Mouse (Mus musculus): ENCODE data around the gene Nup107. TPM values are rescaled to one million over a fixed set of nuclear protein-coding genes. Genes with fewer than 3 reads are reported as not detected.
"Not testable (repeated sequence)": the region's sequence is repeated elsewhere in the genome, so short reads cannot be mapped to it uniquely, and the experiment has no call there.

The Nup107 gene
- polyA plus RNA-seq, 1 experiment from 2014 or later, result 33.7 TPM

GRCm38 (mm10) chr10:117718161-117719119, 74.1 kb downstream of the Nup107 start:
- Histone ChIP-seq H3K4me2 (no peak overlapping the region), H3K36me3 (replicated peaks) (no peaks in the 10 kb centered on the region), H3K4me1 (no peaks in the 10 kb centered on the region), H3K9me3 (no peaks in the 10 kb centered on the region), H3K4me3 (no peak overlapping the region), H3K9ac (no peak overlapping the region), H3K27ac (no peak overlapping the region), H3K27me3 (replicated peaks) (no peaks in the 10 kb centered on the region)
- no peak for ATAC-seq (replicated peaks)
- WGBS, result 67% methylated on average over 19 of the region's 19 CpGs

DNA sequence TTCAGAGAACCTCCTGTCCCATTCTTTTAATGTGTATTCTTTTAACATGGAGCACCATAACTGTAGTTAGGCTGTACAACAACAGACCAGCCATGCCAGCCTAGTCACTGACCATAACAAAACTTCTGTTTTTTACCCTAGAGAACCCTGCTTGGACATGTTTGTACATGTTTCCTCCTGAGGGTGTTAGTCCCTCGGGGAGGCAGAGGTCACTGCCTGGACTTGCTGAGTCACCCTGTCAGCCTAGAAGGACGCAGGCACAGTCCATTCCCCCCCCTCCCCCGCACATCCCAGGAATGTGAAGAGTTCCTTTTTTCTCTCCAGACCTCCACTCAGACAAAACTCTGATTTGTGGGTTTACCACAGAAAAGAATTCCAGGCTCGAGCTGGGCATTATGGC, 74.9 kb downstream of the Nup107 start:
- no peak for ATAC-seq (replicated peaks)
- Histone ChIP-seq H3K9me3 (no peaks in the 10 kb centered on the region), H3K4me3 (no peak overlapping the region), H3K36me3 (replicated peaks) (no peaks in the 10 kb centered on the region), H3K9ac (no peak overlapping the region), H3K27me3 (replicated peaks) (no peaks in the 10 kb centered on the region), H3K4me1 (no peaks in the 10 kb centered on the region), H3K4me2 (no peak overlapping the region), H3K27ac (no peak overlapping the region)
- WGBS, result 14% methylated on average over 4 of the region's 4 CpGs

GRCm38 (mm10) chr10:117716686-117717085, 75.8 kb downstream of the Nup107 start:
- H3K27ac ChIP-seq, result no peak overlapping the region
- ATAC-seq (replicated peaks), result no peak
- WGBS, result 78% methylated on average over 3 of the region's 3 CpGs
- no peaks in the 10 kb centered on the region for H3K4me1 ChIP-seq
- no peaks in the 10 kb centered on the region for H3K36me3 ChIP-seq (replicated peaks)
- H3K4me3 ChIP-seq, result no peak overlapping the region
- H3K27me3 ChIP-seq (replicated peaks), result no peaks in the 10 kb centered on the region
- no peaks in the 10 kb centered on the region for H3K9me3 ChIP-seq
- no peak overlapping the region for H3K9ac ChIP-seq
- no peak overlapping the region for H3K4me2 ChIP-seq

- 93% methylated on average over 1 of the region's 1 CpGs for WGBS
- ATAC-seq (replicated peaks); H3K9ac ChIP-seq; H3K27me3 ChIP-seq (replicated peaks); H3K4me3 ChIP-seq; H3K9me3 ChIP-seq; H3K4me1 ChIP-seq; H3K27ac ChIP-seq; H3K36me3 ChIP-seq (replicated peaks); H3K4me2 ChIP-seq: not testable (repeated sequence)
Measured at GRCm38 (mm10) chr10:117715654-117716053, 76.9 kb downstream of the Nup107 start.

- Histone ChIP-seq H3K27me3 (replicated peaks) (no peaks in the 10 kb centered on the region), H3K9ac (no peak overlapping the region), H3K27ac (no peak overlapping the region), H3K4me1 (peaks cover 6% of the 10 kb centered on the region), H3K9me3 (no peaks in the 10 kb centered on the region), H3K36me3 (replicated peaks) (no peaks in the 10 kb centered on the region), H3K4me2 (no peak overlapping the region), H3K4me3 (no peak overlapping the region)
- WGBS, result 83% methylated on average over 4 of the region's 4 CpGs
- no peak for ATAC-seq (replicated peaks)
Measured at GRCm38 (mm10) chr10:117714928-117715500, 77.5 kb downstream of the Nup107 start.

GRCm38 (mm10) chr10:117714048-117714545, 78.4 kb downstream of the Nup107 start:
- Histone ChIP-seq H3K9ac (no peak overlapping the region), H3K27ac (no peak overlapping the region), H3K4me3 (no peak overlapping the region), H3K4me1 (peaks cover 11% of the 10 kb centered on the region), H3K36me3 (replicated peaks) (no peaks in the 10 kb centered on the region), H3K4me2 (no peak overlapping the region), H3K9me3 (no peaks in the 10 kb centered on the region), H3K27me3 (replicated peaks) (no peaks in the 10 kb centered on the region)
- no peak for ATAC-seq (replicated peaks)
- WGBS, result 82% methylated on average over 3 of the region's 3 CpGs

GRCm38 (mm10) chr10:117713466-117713865, 79.0 kb downstream of the Nup107 start:
- no peak for ATAC-seq (replicated peaks)
- 95% methylated on average over 8 of the region's 8 CpGs for WGBS

DNA sequence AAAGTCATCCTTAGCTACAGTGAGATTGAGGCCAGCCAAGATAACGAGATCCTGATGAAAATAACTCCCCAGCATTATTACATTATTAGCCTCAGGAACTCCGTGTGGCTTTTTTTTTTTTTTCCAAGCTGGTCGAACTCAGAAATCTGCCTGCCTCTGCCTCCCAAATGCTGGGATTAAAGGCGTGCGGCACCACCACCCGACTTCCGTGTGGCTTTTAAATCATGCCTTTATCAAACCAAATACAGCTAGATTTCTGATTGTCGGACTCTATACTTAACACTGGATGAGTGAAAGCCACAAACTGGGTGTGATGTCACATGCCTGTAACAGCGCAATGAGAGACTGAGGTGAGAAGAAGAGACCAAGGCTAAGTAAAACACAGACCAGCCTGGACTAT, 79.6 kb downstream of the Nup107 start:
- H3K27me3 ChIP-seq (replicated peaks), result no peaks in the 10 kb centered on the region
- no peaks in the 10 kb centered on the region for H3K36me3 ChIP-seq (replicated peaks)
- 93% methylated on average over 9 of the region's 9 CpGs for WGBS
- H3K4me1 ChIP-seq, result peaks cover 17% of the 10 kb centered on the region
- no peak overlapping the region for H3K4me2 ChIP-seq
- no peak for ATAC-seq (replicated peaks)
- no peak overlapping the region for H3K9ac ChIP-seq
- no peaks in the 10 kb centered on the region for H3K9me3 ChIP-seq
- no peak overlapping the region for H3K27ac ChIP-seq
- H3K4me3 ChIP-seq, result no peak overlapping the region

More at GRCm38 (mm10) chr10:117713466-117713865, 79.0 kb downstream of the Nup107 start:
- no peak overlapping the region for H3K9ac ChIP-seq
- H3K27ac ChIP-seq, result no peak overlapping the region
- no peaks in the 10 kb centered on the region for H3K9me3 ChIP-seq
- H3K4me3 ChIP-seq, result no peak overlapping the region
- H3K4me1 ChIP-seq, result peaks cover 17% of the 10 kb centered on the region
- H3K4me2 ChIP-seq, result no peak overlapping the region
- no peaks in the 10 kb centered on the region for H3K27me3 ChIP-seq (replicated peaks)
- no peaks in the 10 kb centered on the region for H3K36me3 ChIP-seq (replicated peaks)

DNA sequence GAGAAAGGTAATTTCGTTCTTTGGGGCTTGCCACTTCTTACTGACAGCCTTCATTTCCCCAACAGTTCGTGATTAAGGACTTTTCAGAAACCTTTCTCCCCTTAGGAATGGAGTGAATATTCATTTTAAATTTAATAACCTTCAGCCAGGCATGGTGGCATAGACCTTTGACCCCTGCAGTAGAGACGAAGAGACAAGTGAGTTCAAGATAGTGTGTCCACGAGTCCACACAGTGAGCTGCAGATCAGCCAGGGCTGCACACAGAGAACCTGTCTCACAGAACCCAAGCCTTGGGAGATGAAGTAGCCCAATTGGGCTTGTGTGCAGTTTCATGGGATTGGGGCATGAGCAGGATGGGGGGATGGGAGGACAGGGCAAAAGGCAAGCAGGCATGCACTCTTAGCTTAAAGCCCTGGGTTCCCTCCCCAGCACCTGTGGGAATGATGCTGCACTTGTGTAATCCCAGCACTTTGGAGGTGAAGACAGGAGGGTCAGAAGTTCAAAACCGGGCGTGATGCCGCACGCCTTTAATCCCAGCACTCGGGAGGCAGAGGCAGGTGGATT, 80.2 kb downstream of the Nup107 start:
- H3K9me3 ChIP-seq, result no peaks in the 10 kb centered on the region
- H3K36me3 ChIP-seq (replicated peaks), result 0 out of 2 replicates have a peak, but pooled peaks cover 3% of the 10 kb centered on the region
- H3K4me1 ChIP-seq, result peaks cover 17% of the 10 kb centered on the region
- no peak overlapping the region for H3K4me2 ChIP-seq
- H3K9ac ChIP-seq, result no peak overlapping the region
- no peak for ATAC-seq (replicated peaks)
- H3K27me3 ChIP-seq (replicated peaks), result no peaks in the 10 kb centered on the region
- WGBS, result 87% methylated on average over 9 of the region's 9 CpGs
- H3K27ac ChIP-seq, result no peak overlapping the region
- no peak overlapping the region for H3K4me3 ChIP-seq

GRCm38 (mm10) chr10:117711408-117711807, 81.1 kb downstream of the Nup107 start:
- Histone ChIP-seq H3K27me3 (replicated peaks) (no peaks in the 10 kb centered on the region), H3K4me1 (peaks cover 22% of the 10 kb centered on the region), H3K4me3 (peak overlapping the region; percentile 99), H3K9me3 (no peaks in the 10 kb centered on the region), H3K36me3 (replicated peaks) (peaks cover 9% of the 10 kb centered on the region; the same call in 1 of the 2 replicates), H3K9ac (peak overlapping the region; percentile 100; the same call in 1 of the 2 replicates), H3K27ac (no peak overlapping the region), H3K4me2 (peak overlapping the region; percentile 61)
- ATAC-seq (replicated peaks), result no peak
- 74% methylated on average over 5 of the region's 5 CpGs for WGBS

DNA sequence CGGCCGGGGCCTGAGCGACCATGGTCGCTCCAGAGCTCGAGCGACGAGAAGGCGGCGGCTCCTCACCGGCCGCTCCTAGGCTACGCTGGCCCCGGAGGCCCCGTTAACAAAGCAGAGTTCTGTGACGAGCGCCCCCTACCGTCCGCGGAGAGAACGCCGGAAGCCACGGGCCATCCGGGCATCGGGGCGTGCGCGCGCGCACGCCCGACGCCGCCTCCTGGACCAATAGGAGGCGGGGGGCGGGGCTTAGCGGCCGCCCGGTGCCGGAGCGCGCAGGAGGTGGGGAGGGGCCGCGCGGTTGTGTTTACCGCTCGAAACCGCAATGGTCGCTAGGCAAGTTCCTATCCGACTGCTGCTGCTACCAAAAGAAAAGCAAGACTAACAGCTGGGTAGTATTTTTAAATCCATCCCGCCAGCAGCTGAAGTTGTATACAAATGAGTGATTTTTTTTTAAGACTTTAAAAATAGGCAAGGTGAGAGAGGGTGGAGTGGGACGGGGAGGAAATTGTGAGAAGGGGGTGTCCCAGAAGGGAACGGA, 81.8 kb downstream of the Nup107 start, which contains the start of gene Mdm2:
Mdm2 (minus strand) TSS at position 155 of the 538 bp plus-strand sequence.
- peak; percentile 93 for ATAC-seq (replicated peaks)
- Histone ChIP-seq H3K4me3 (peak within 1 kb of the TSS; percentile 99), H3K36me3 (replicated peaks) (peaks cover 9% of the 10 kb centered on the region; the same call in 1 of the 2 replicates), H3K9ac (peak within 1 kb of the TSS; percentile 100), H3K4me2 (peak within 1 kb of the TSS; percentile 61), H3K27me3 (replicated peaks) (no peaks in the 10 kb centered on the region), H3K4me1 (peaks cover 25% of the 10 kb centered on the region), H3K9me3 (no peaks in the 10 kb centered on the region), H3K27ac (peak within 1 kb of the TSS; percentile 100)
- under 1% methylated on average over 50 of the region's 52 CpGs for WGBS
